Mouse (Mus musculus): ENCODE results near the gene Bcl2l13.

DNA sequence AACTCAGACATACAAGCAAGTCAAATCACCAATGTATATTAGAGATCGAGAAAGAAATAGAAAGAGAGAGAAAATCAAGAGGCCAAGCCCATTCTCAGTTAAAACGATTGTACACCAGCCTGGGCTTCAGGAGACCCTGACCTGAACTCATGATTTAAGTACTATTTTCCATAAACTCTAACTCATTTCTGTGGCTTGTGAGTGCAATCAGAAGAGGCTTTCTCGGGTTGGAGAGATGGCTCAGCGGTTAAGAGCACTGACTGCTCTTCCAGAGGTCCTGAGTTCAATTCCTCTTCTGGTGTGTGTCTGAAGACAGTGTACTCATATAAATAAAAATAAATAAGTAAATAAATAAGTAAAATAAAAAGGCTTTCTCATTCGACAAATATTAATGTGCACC, 14.3 kb upstream of the Bcl2l13 start:
- TF ChIP-seq CTCF (IDR thresholded peaks at IDR 0.05; ENCODE audit: low read depth) (no peak), EP300 (IDR thresholded peaks at IDR 0.05; ENCODE audit: low read depth) (no peak)
